Mouse (Mus musculus): ENCODE results near the gene Ccr10. TPM values are rescaled to one million over a fixed set of nuclear protein-coding genes. Genes with fewer than 3 reads are reported as not detected.

The Ccr10 gene
- polyA plus RNA-seq, 1 experiment from 2014 or later: 0.28 TPM

GRCm38 (mm10) chr11:101169301-101170107 is 5.7 kb downstream of the Ccr10 start:
- H3K4me2 ChIP-seq: peak overlapping the region; percentile 91
- H3K4me1 ChIP-seq (replicated peaks): peaks cover 55% of the 10 kb centered on the region
- WGBS: 17% methylated on average over 17 of the region's 17 CpGs
- H3K9ac ChIP-seq: peak overlapping the region; percentile 71
- H3K9me3 ChIP-seq (replicated peaks): no peaks in the 10 kb centered on the region
- H3K4me3 ChIP-seq: peak overlapping the region; percentile 82
- no peak for ATAC-seq (replicated peaks; ENCODE audit: insufficient number of reproducible peaks, insufficient read depth, low FRiP score, low read depth)
- H3K27ac ChIP-seq: peak overlapping the region; percentile 91; the same call in 1 of the 2 replicates
- peaks cover 34% of the 10 kb centered on the region for H3K36me3 ChIP-seq
- peaks cover 30% of the 10 kb centered on the region for H3K27me3 ChIP-seq

GRCm38 (mm10) chr11:101168301-101168980 is 6.8 kb downstream of the Ccr10 start:
- 67% methylated on average over 18 of the region's 18 CpGs for WGBS
- Histone ChIP-seq H3K4me2 (peak overlapping the region; percentile 91), H3K4me3 (peak overlapping the region; percentile 82), H3K9me3 (replicated peaks) (no peaks in the 10 kb centered on the region), H3K27ac (no peak overlapping the region), H3K27me3 (peaks cover 40% of the 10 kb centered on the region), H3K9ac (peak overlapping the region; percentile 71; the same call in 1 of the 2 replicates), H3K36me3 (peaks cover 44% of the 10 kb centered on the region), H3K4me1 (replicated peaks) (peaks cover 52% of the 10 kb centered on the region)
- ATAC-seq (replicated peaks; ENCODE audit: insufficient number of reproducible peaks, insufficient read depth, low FRiP score, low read depth): no peak

GRCm38 (mm10) chr11:101167963-101168300 is 7.3 kb downstream of the Ccr10 start:
- no peak for ATAC-seq (replicated peaks; ENCODE audit: insufficient number of reproducible peaks, insufficient read depth, low FRiP score, low read depth)
- Histone ChIP-seq H3K36me3 (peaks cover 47% of the 10 kb centered on the region), H3K9me3 (replicated peaks) (no peaks in the 10 kb centered on the region), H3K4me3 (no peak overlapping the region), H3K27ac (no peak overlapping the region), H3K4me2 (no peak overlapping the region), H3K4me1 (replicated peaks) (peaks cover 50% of the 10 kb centered on the region), H3K9ac (no peak overlapping the region), H3K27me3 (peaks cover 42% of the 10 kb centered on the region)
- 62% methylated on average over 8 of the region's 8 CpGs for WGBS

- Histone ChIP-seq H3K4me1 (replicated peaks) (peaks cover 49% of the 10 kb centered on the region), H3K27me3 (peaks cover 42% of the 10 kb centered on the region), H3K27ac (no peak overlapping the region), H3K9me3 (replicated peaks) (no peaks in the 10 kb centered on the region), H3K9ac (no peak overlapping the region), H3K4me3 (no peak overlapping the region), H3K36me3 (peaks cover 47% of the 10 kb centered on the region), H3K4me2 (no peak overlapping the region)
- WGBS: 71% methylated on average over 19 of the region's 19 CpGs
- no peak for ATAC-seq (replicated peaks; ENCODE audit: insufficient number of reproducible peaks, insufficient read depth, low FRiP score, low read depth)
Measured at GRCm38 (mm10) chr11:101167211-101167962, 7.9 kb downstream of the Ccr10 start.

- peaks cover 42% of the 10 kb centered on the region for H3K27me3 ChIP-seq
- peaks cover 41% of the 10 kb centered on the region for H3K4me1 ChIP-seq (replicated peaks)
- H3K9me3 ChIP-seq (replicated peaks): no peaks in the 10 kb centered on the region
- WGBS: 76% methylated on average over 14 of the region's 14 CpGs
- H3K27ac ChIP-seq: no peak overlapping the region
- no peak overlapping the region for H3K4me3 ChIP-seq
- no peak for ATAC-seq (replicated peaks; ENCODE audit: insufficient number of reproducible peaks, insufficient read depth, low FRiP score, low read depth)
- H3K4me2 ChIP-seq: no peak overlapping the region
- H3K9ac ChIP-seq: no peak overlapping the region
- peaks cover 54% of the 10 kb centered on the region for H3K36me3 ChIP-seq
Measured at GRCm38 (mm10) chr11:101166357-101166756, 8.9 kb downstream of the Ccr10 start.

GRCm38 (mm10) chr11:101164677-101165580 is 10.3 kb downstream of the Ccr10 start:
- peak; percentile 19; the same call in 1 of the 2 replicates for ATAC-seq (replicated peaks; ENCODE audit: insufficient number of reproducible peaks, insufficient read depth, low FRiP score, low read depth)
- Histone ChIP-seq H3K27ac (no peak overlapping the region), H3K4me1 (replicated peaks) (peaks cover 36% of the 10 kb centered on the region), H3K4me2 (peak overlapping the region; percentile 53), H3K27me3 (peaks cover 42% of the 10 kb centered on the region), H3K4me3 (peak overlapping the region; percentile 33; the same call in 1 of the 2 replicates), H3K9ac (no peak overlapping the region), H3K9me3 (replicated peaks) (no peaks in the 10 kb centered on the region), H3K36me3 (peaks cover 54% of the 10 kb centered on the region)
- 48% methylated on average over 35 of the region's 35 CpGs for WGBS

- ATAC-seq (replicated peaks; ENCODE audit: insufficient number of reproducible peaks, insufficient read depth, low FRiP score, low read depth): no peak
- Histone ChIP-seq H3K27me3 (peaks cover 42% of the 10 kb centered on the region), H3K27ac (no peak overlapping the region), H3K4me1 (replicated peaks) (peaks cover 30% of the 10 kb centered on the region), H3K9ac (no peak overlapping the region), H3K4me3 (peak overlapping the region; percentile 33), H3K9me3 (replicated peaks) (no peaks in the 10 kb centered on the region), H3K4me2 (peak overlapping the region; percentile 53), H3K36me3 (peaks cover 54% of the 10 kb centered on the region)
- WGBS: 29% methylated on average over 21 of the region's 21 CpGs
Measured at GRCm38 (mm10) chr11:101164351-101164665, 10.9 kb downstream of the Ccr10 start.

GRCm38 (mm10) chr11:101163476-101164350 is 11.5 kb downstream of the Ccr10 start:
- H3K4me3 ChIP-seq: peak overlapping the region; percentile 33
- H3K27me3 ChIP-seq: peaks cover 42% of the 10 kb centered on the region
- peaks cover 54% of the 10 kb centered on the region for H3K36me3 ChIP-seq
- peaks cover 24% of the 10 kb centered on the region for H3K4me1 ChIP-seq (replicated peaks)
- H3K4me2 ChIP-seq: peak overlapping the region; percentile 53
- 46% methylated on average over 49 of the region's 49 CpGs for WGBS
- no peak overlapping the region for H3K27ac ChIP-seq
- no peaks in the 10 kb centered on the region for H3K9me3 ChIP-seq (replicated peaks)
- no peak overlapping the region for H3K9ac ChIP-seq
- ATAC-seq (replicated peaks; ENCODE audit: insufficient number of reproducible peaks, insufficient read depth, low FRiP score, low read depth): no peak

- Histone ChIP-seq H3K9ac (no peak overlapping the region), H3K36me3 (peaks cover 50% of the 10 kb centered on the region), H3K27me3 (peaks cover 42% of the 10 kb centered on the region), H3K4me2 (no peak overlapping the region), H3K9me3 (replicated peaks) (no peaks in the 10 kb centered on the region), H3K4me1 (replicated peaks) (peaks cover 18% of the 10 kb centered on the region), H3K4me3 (no peak overlapping the region), H3K27ac (no peak overlapping the region)
- ATAC-seq (replicated peaks; ENCODE audit: insufficient number of reproducible peaks, insufficient read depth, low FRiP score, low read depth): no peak
- 68% methylated on average over 5 of the region's 5 CpGs for WGBS
Measured at GRCm38 (mm10) chr11:101162772-101163171, 12.5 kb downstream of the Ccr10 start.

GRCm38 (mm10) chr11:101162301-101162700 is 12.9 kb downstream of the Ccr10 start:
- ATAC-seq (replicated peaks; ENCODE audit: insufficient number of reproducible peaks, insufficient read depth, low FRiP score, low read depth): no peak
- 58% methylated on average over 5 of the region's 5 CpGs for WGBS
- H3K4me2 ChIP-seq: no peak overlapping the region
- peaks cover 37% of the 10 kb centered on the region for H3K27me3 ChIP-seq
- H3K27ac ChIP-seq: no peak overlapping the region
- H3K4me3 ChIP-seq: no peak overlapping the region
- H3K4me1 ChIP-seq (replicated peaks): peaks cover 18% of the 10 kb centered on the region
- H3K9me3 ChIP-seq (replicated peaks): no peaks in the 10 kb centered on the region
- no peak overlapping the region for H3K9ac ChIP-seq
- H3K36me3 ChIP-seq: peaks cover 46% of the 10 kb centered on the region
